Mouse (Mus musculus) adipose tissue, adult 10 weeks (tissue): Measurements from ENCODE around the gene 9430007A20Rik. TPM values are rescaled to one million over a fixed set of nuclear protein-coding genes. Genes with fewer than 3 reads are reported as not detected.

ENCODE experiments used
- polyA plus RNA-seq: library from polyadenylated mRNA; stranded (reverse); fragments of 350-450 nt; fragmentation: Illumina TruSeq; extraction: RNeasy Lipid Tissue Mini Kit (QIAGEN cat#74804); gene quantifications from one replicate; pipeline ENCODE4 v1.2.3, GENCODE M21; 2014; ENCODE audit warnings: low read depth, low replicate concordance

Gene 9430007A20Rik
- polyA plus RNA-seq, result not detected

DNA sequence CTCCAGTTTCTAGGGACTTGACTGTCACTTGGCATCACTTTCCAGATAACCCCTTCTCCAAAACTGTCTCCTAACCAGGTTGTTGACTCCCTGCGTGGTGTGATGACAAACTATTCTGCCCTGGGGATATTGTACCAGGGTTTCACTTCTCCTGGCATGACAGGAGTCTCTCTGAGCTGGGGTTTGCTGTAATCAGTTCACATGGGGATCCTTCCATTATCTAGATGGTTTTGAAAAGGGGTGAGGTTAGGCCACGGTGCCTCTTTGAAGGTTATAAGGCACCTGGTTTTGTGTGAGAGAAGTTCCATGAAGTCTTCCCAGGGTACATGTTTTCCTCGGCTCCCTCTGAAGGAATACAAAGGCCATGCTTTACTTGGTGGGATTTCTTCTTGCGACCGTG lies at the start of gene 9430007A20Rik:
Gene 9430007A20Rik (plus strand): TSS at position 301 of the 400 bp plus-strand sequence.

GRCm38 (mm10) chr4:144565034-144565433 lies 45.4 kb downstream of the 9430007A20Rik start, which contains the start of gene Gm13124:
Gene Gm13124, minus strand, starts transcription at chr4:144565134.

Other genes starting within 250 kb of the 9430007A20Rik start
- gene Pramel5, start 239.3 kb upstream of the 9430007A20Rik start, polyA plus RNA-seq, result not detected
- gene Gm13128, start 189.6 kb upstream of the 9430007A20Rik start, polyA plus RNA-seq, result not detected
- not detected for gene Gm13119, start 161.9 kb upstream of the 9430007A20Rik start, polyA plus RNA-seq
- gene Pramef20, start 141.9 kb upstream of the 9430007A20Rik start, polyA plus RNA-seq, result not detected
- gene Pramef12, start 111.4 kb upstream of the 9430007A20Rik start, polyA plus RNA-seq, result 7.7 TPM
- 1.5 TPM for gene 1700012P22Rik, start 81.0 kb upstream of the 9430007A20Rik start, polyA plus RNA-seq
- not detected for gene Gm9944, start 66.5 kb upstream of the 9430007A20Rik start, polyA plus RNA-seq
- not detected for gene Aadacl3, start 56.1 kb upstream of the 9430007A20Rik start, polyA plus RNA-seq
- not detected for gene Gm13124, start 45.3 kb downstream of the 9430007A20Rik start, polyA plus RNA-seq
- not detected for gene Aadacl4, start 93.9 kb downstream of the 9430007A20Rik start, polyA plus RNA-seq
- gene Gm436, start 166.5 kb downstream of the 9430007A20Rik start, polyA plus RNA-seq, result not detected
- not detected for gene Gm13178, start 201.6 kb downstream of the 9430007A20Rik start, polyA plus RNA-seq